Mouse (Mus musculus) neural tube, embryonic 12.5 days (tissue): ENCODE data around the gene Fam71e2. TPM values are rescaled to one million over a fixed set of nuclear protein-coding genes. Genes with fewer than 3 reads are reported as not detected.
"Not testable (repeated sequence)": the region's sequence is repeated elsewhere in the genome, so short reads cannot be mapped to it uniquely, and the experiment has no call there.

Experiments used
- ATAC-seq: fragments of 200-750 bp; cut with Nextera tagmentation; 2 replicates; pipeline ENCODE4 v1.8.0; 2017; ENCODE audit warnings: low read depth, mild to moderate bottlenecking, moderate TSS enrichment, moderate library complexity; ENCODE audit not compliant: low FRiP score
- H3K27ac ChIP-seq: fragments of 300-500 bp; sonication (generic); 2 replicates; pipeline ENCODE4 v1.5.1; 2016
- H3K27me3 ChIP-seq: fragments of 300-500 bp; sonication (generic); replicated peaks from 2 replicates; pipeline ENCODE4 v1.6.1; 2016; ENCODE audit warnings: mild to moderate bottlenecking
- H3K36me3 ChIP-seq: fragments of 300-500 bp; sonication (generic); 2 replicates; pipeline ENCODE4 v1.6.1; 2016; ENCODE audit warnings: mild to moderate bottlenecking
- H3K4me1 ChIP-seq: fragments of 300-500 bp; sonication (generic); 2 replicates; pipeline ENCODE4 v1.6.1; 2016
- H3K4me2 ChIP-seq: fragments of 300-500 bp; sonication (generic); replicated peaks from 2 replicates; pipeline ENCODE4 v1.6.1; 2016; ENCODE audit warnings: mild to moderate bottlenecking
- H3K4me3 ChIP-seq: fragments of 300-500 bp; sonication (generic); 2 replicates; pipeline ENCODE4 v1.5.1; 2016
- H3K9ac ChIP-seq: fragments of 300-500 bp; sonication (generic); 2 replicates; pipeline ENCODE4 v1.6.1; 2016; ENCODE audit warnings: mild to moderate bottlenecking
- H3K9me3 ChIP-seq: fragments of 300-500 bp; sonication (generic); 2 replicates; pipeline ENCODE4 v1.6.1; 2016; ENCODE audit warnings: mild to moderate bottlenecking
- WGBS: fragments of 180-500 bp; shearing (Covaris S2); methylation state at CpG from one replicate; pipeline ENCODE4 v1.1.7; 2016; 5-methylcytosine and 5-hydroxymethylcytosine counted together
- polyA plus RNA-seq: library from polyadenylated mRNA; unstranded; fragments of >200 nt; fragmentation: Nextera tagmentation; extraction: Ambion mirVana; gene quantifications from 2 replicates; pipeline ENCODE4 v1.2.1, GENCODE M21; 2016

Gene Fam71e2
- polyA plus RNA-seq, result not detected in 2 replicates

DNA sequence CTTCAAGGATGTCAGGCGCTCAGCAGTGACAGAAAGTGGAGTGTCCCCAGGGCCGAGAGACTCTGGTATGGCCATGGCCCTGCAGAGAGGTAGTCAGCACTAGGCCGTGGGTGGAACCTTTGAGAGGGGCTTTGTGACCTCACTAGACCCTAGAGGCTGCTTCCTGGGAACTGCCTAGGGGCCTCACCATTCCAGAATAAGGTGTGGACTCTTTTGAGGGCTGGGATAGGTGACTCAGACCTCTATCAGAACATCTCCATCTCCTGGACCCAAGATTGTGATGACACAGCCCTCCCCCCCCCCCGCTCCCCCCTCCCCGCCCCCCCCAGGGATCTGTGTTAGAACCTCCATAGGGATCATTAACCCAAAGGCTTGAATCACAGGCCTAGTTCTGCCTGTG, at the start of gene Fam71e2:
Gene Fam71e2, minus strand, starts transcription at position 101 of the 400 bp plus-strand sequence.
- Histone ChIP-seq H3K36me3 (no peaks in the 10 kb centered on the region), H3K4me3 (no peak within 1 kb of the TSS), H3K27me3 (peaks cover 20% of the 10 kb centered on the region), H3K4me1 (no peaks in the 10 kb centered on the region), H3K9ac (no peak within 1 kb of the TSS), H3K27ac (no peak within 1 kb of the TSS), H3K9me3 (no peaks in the 10 kb centered on the region), H3K4me2 (no peak within 1 kb of the TSS)
- no peak for ATAC-seq
- WGBS, result 70% methylated on average over 4 of the region's 5 CpGs

DNA sequence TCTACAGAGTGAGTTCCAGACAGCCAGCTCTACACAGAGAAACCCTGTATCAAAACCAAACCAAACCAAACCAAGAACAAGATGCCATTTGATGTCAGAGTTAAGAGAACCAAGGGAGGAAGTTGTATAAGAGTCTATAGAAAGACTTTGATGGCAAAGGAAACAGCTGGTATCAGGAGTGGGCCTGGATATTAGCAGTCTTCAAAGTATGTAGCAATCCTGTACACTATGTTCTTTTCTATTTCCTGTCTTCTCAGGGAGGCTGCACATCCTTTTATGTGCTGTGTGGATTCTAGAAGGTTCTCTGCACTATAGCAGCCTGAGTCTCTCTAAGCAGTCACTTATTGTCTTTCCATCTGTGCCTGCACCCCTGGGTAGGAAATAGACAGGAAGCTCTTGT, 45.5 kb upstream of the Fam71e2 start:
- H3K27ac ChIP-seq, result no peak overlapping the region
- ATAC-seq, result no peak
- H3K4me1 ChIP-seq, result peaks cover 5% of the 10 kb centered on the region
- H3K4me3 ChIP-seq, result no peak overlapping the region
- no peaks in the 10 kb centered on the region for H3K36me3 ChIP-seq
- H3K4me2 ChIP-seq, result no peak overlapping the region
- H3K9me3 ChIP-seq, result no peaks in the 10 kb centered on the region
- no peaks in the 10 kb centered on the region for H3K27me3 ChIP-seq
- no peak overlapping the region for H3K9ac ChIP-seq

DNA sequence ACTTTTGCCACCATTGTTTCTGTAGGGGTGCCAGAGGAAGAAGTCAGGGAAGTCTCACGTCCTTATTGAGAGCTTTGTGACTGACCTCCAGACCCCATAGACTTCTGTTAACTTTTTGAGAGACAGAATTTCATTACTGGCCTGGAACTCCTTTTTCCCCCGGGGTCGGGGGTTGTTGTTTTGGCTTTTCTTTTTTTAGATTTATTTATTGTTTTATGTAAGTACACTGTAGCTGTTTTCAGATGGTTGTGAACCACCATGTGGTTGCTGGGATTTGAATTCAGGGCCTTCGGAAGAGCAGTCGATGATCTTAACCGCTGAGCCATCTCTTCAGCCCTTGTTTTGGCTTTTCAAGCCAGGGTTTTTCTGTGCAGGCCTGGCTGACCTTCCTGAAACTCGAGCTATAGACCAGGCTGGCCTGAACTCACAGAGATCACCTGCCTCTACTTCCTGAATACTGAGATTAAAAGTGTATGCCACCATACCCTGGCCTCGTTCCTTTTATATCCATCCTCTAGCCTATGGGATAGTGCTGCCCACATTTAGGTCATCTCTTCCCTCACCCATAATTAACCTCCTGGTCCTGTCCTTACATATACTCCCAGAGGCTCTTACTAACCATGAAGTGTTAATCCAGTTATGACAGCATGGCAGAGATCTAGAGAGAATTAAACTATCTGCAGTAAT, 42.1 kb upstream of the Fam71e2 start:
- WGBS, result 25% methylated on average over 8 of the region's 8 CpGs
- ATAC-seq, result no peak
- Histone ChIP-seq H3K9ac (peak overlapping the region; percentile 44; the same call in 1 of the 2 replicates), H3K4me2 (peak overlapping the region; percentile 62), H3K27me3 (no peaks in the 10 kb centered on the region), H3K4me3 (peak overlapping the region; percentile 96), H3K36me3 (peaks cover 19% of the 10 kb centered on the region), H3K4me1 (peaks cover 25% of the 10 kb centered on the region), H3K27ac (peak overlapping the region; percentile 62; the same call in 1 of the 2 replicates), H3K9me3 (no peaks in the 10 kb centered on the region)

DNA sequence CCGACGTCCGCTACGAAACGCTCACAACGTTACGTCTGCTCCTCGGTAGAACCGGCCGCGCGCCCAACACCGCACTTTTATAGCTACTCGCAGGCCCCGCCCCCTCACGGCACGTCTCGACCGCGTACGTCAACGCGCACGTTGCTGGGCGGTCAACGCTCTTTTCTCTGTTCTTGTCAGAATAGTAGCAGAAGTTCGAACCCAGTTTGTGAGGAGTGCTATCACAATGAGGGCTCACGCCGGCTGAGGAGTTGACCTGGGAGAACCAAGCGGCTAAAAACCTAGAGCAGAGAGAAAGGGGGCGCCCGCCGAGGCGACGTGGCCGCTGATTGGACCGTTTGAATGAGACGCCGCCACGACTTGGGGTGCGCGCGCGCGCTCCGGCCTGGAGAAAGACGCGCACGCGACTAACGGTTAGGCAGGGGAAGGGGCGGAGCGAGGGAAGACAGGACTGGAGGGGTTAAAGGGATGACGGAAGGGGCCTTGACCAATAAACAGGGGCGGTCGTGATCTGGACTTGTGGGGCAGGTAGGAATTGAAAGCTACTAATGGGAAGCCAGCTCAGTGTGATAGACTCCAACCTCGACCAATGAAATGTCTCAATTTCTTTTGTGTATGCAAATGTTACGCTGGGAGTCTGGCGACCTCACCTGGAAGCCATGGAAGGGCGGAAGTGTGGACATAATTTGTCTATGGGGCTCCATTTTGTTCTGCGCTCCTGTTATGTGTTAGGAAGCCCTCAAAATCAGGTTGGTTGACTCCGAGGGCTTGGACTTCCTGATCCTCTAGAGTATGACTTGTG, 41.4 kb upstream of the Fam71e2 start, which contains the start of gene Ube2s:
Gene Ube2s, minus strand, starts transcription at position 288 of the 802 bp plus-strand sequence.
- under 1% methylated on average over 62 of the region's 62 CpGs for WGBS
- H3K36me3 ChIP-seq, result peaks cover 23% of the 10 kb centered on the region
- peak within 1 kb of the TSS; percentile 95 for H3K9ac ChIP-seq
- no peaks in the 10 kb centered on the region for H3K27me3 ChIP-seq
- peak within 1 kb of the TSS; percentile 92 for H3K27ac ChIP-seq
- peak within 1 kb of the TSS; percentile 96 for H3K4me3 ChIP-seq
- H3K4me2 ChIP-seq, result peak within 1 kb of the TSS; percentile 77
- H3K4me1 ChIP-seq, result peaks cover 25% of the 10 kb centered on the region
- H3K9me3 ChIP-seq, result no peaks in the 10 kb centered on the region
- peak; percentile 99 for ATAC-seq

DNA sequence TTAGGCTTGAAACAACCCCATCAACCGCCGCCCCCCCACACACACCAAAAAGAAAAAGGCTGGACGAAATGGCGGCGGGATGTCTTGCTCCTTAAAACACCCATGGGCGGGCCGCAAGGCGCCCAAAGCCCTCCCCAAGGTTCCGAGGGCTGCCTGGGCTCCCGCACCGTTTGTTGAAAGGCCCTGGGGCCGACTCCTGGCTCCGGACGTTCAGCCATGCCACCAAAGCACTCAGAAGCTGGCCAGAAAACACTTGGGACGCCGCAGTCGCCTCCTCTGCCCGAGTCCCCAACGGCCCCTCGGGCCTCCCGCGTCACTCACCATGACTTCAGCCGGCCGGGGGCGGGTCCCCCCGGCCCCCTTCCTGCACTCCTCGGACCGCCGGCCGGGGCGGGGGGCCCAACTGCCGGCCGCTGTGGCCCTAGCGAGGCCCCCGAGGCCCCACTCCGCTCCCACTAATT, 40.8 kb upstream of the Fam71e2 start:
- Histone ChIP-seq H3K27me3 (no peaks in the 10 kb centered on the region), H3K36me3 (peaks cover 29% of the 10 kb centered on the region), H3K9me3 (no peaks in the 10 kb centered on the region), H3K9ac (peak overlapping the region; percentile 95), H3K27ac (no peak overlapping the region), H3K4me1 (peaks cover 25% of the 10 kb centered on the region), H3K4me2 (peak overlapping the region; percentile 77), H3K4me3 (peak overlapping the region; percentile 96)
- WGBS, result under 1% methylated on average over 36 of the region's 36 CpGs
- no peak for ATAC-seq

DNA sequence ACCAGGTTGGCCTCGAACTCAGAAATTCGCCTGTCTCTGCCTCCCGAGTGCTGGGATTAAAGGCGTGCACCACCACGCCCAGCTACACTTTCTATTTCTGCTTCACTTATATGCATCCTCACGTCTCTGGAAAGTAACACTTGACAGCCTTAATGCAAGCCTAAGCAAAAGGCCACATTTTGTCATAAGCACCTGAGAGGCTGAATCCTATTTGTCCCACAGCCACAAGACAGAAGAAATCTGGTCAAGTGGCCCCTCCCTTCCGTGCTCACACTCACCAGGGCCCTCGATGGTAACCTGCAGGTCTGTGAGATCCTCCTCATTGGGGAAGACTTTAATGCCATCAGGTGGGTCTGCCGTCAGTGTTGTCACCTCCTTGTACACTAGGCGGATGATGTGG, 40.0 kb upstream of the Fam71e2 start:
- H3K4me2 ChIP-seq, result peak overlapping the region; percentile 77
- not testable (repeated sequence) for H3K27ac ChIP-seq, ATAC-seq, H3K9me3 ChIP-seq, H3K27me3 ChIP-seq
- H3K36me3 ChIP-seq, result peaks cover 36% of the 10 kb centered on the region
- peaks cover 25% of the 10 kb centered on the region for H3K4me1 ChIP-seq
- 45% methylated on average over 10 of the region's 10 CpGs for WGBS
- peak overlapping the region; percentile 96 for H3K4me3 ChIP-seq
- H3K9ac ChIP-seq, result peak overlapping the region; percentile 95

DNA sequence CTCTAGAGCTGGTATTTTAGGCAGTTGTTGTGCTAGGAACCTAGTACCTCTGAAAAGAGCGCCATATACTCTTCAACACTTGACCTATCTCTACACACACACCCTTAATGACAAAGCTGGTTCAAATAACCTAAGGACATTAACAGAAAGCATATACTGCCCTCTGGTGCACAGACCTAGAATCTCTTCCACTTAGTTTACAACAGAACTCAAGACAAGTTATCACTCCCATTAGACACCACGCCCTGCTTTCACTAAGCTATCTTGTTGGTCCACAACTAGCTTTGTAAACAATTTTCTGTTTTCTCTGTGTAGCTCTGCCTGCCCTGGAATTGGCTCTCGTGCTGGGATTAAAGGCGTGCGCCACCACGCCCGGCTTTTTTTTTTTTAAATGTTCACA, 35.6 kb upstream of the Fam71e2 start:
- Histone ChIP-seq H3K27ac (no peak overlapping the region), H3K9ac (no peak overlapping the region), H3K4me3 (no peak overlapping the region), H3K9me3 (no peaks in the 10 kb centered on the region), H3K27me3 (no peaks in the 10 kb centered on the region), H3K36me3 (peaks cover 44% of the 10 kb centered on the region), H3K4me1 (peaks cover 20% of the 10 kb centered on the region), H3K4me2 (no peak overlapping the region)
- WGBS, result 91% methylated on average over 7 of the region's 7 CpGs
- no peak for ATAC-seq

DNA sequence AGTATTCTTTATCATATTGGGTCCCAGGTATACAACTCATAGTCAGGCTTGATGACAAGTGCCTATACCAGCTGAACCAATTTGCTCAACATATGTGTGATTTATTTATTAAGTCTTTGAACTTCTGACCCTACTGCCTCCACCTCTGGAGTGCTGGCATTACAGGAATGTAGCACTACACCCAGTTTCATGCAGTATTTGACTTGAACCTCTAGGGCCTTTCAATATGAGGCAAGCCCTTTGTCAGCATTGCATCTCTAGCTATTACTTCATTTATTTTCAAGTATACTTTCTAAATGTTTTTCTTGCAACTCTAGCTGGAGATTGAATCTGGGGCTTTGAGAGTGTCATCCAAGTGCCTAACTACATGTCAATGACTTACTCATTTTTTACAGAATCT, 31.1 kb upstream of the Fam71e2 start:
- Histone ChIP-seq H3K9me3 (no peaks in the 10 kb centered on the region), H3K4me2 (no peak overlapping the region), H3K27me3 (no peaks in the 10 kb centered on the region), H3K4me1 (no peaks in the 10 kb centered on the region), H3K4me3 (no peak overlapping the region), H3K36me3 (peaks cover 23% of the 10 kb centered on the region), H3K9ac (no peak overlapping the region), H3K27ac (no peak overlapping the region)
- no peak for ATAC-seq

DNA sequence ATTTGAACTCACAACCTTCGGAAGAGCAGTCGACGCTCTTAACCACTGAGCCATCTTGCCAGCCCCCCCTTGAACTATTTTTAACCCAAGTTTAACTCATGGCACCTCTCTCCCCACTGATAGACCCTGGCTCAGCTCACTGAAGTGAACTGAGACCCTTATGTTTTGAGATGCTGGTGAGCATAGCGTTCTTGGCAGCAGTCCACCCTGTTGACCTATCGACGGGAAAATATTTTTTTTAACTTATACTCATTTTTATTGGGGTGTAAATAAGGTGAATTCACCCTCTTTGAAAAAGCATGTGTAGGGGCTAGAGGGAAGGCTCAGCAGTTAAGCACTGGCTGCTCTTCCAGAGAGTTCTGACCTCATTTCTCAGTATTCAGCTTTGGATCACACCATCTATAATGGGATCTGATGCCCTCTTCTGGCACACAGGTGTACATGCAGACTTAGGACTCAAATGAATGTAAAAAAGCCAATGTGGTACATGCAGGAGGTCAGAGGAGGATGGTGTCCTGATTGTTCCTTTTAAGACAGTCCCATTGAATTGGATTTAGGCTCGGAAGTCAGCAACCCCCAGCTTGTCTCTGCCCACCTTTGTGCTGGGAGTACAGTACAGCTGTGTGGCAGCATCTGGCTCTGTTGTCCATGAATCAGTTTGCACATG, 24.8 kb upstream of the Fam71e2 start:
- H3K4me1 ChIP-seq, result peaks cover 14% of the 10 kb centered on the region
- ATAC-seq, result no peak
- H3K9ac ChIP-seq, result no peak overlapping the region
- H3K9me3 ChIP-seq, result no peaks in the 10 kb centered on the region
- H3K36me3 ChIP-seq, result peaks cover 38% of the 10 kb centered on the region
- 75% methylated on average over 7 of the region's 7 CpGs for WGBS
- H3K27me3 ChIP-seq, result no peaks in the 10 kb centered on the region
- no peak overlapping the region for H3K4me3 ChIP-seq
- no peak overlapping the region for H3K27ac ChIP-seq
- H3K4me2 ChIP-seq, result no peak overlapping the region

DNA sequence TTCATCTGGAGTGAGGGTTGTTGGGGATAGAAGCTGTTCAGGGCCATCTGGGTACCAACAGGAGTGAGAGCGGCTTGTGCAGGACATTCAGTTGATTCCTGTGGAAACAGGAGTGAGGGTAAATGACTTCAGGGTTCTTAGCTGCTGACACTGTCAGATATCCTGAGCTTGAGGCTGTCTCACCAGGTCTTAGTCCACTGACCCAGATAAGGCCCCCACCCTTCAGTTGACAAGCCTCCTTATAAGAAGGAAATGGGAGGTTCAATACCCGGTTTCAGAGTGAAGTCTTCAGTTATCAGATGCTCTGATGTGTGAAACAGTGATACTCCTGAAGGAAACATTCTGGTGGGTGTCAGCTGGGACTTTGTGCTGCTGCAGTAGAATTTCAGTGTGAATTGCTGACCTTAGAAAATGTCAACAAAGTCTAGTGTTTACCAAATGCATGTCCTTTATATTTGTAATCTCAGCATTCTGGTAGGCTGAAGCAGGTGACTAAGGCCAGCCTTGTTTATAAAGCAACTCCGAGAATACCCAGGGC, 23.6 kb upstream of the Fam71e2 start:
- peaks cover 2% of the 10 kb centered on the region; the same call in 1 of the 2 replicates for H3K27me3 ChIP-seq
- no peak overlapping the region for H3K9ac ChIP-seq
- no peak overlapping the region for H3K27ac ChIP-seq
- 87% methylated on average over 3 of the region's 3 CpGs for WGBS
- H3K4me1 ChIP-seq, result peaks cover 14% of the 10 kb centered on the region
- H3K36me3 ChIP-seq, result peaks cover 38% of the 10 kb centered on the region
- no peak for ATAC-seq
- H3K4me3 ChIP-seq, result peak overlapping the region; percentile 15
- H3K9me3 ChIP-seq, result no peaks in the 10 kb centered on the region
- H3K4me2 ChIP-seq, result peak overlapping the region; percentile 85

DNA sequence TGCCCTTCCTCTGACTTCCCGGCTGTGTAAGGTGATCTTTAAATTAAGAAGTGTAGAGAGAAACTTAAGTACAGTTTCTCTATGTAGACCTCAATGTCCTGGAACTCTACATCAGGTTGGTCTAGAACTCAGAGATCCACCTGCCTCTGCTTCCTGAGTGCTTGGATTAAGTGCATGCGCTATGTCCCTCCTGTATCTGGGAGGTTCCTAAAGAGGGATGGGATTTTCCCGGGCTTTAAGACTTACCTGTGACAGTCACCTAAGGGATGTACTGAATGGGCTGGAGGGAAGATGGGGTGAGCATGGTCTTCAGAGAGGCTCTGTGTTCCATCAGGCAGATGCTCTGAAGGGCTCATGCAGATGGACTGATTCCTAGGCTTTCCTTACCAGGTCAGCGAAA, 22.6 kb upstream of the Fam71e2 start:
- peak overlapping the region; percentile 88 for H3K4me3 ChIP-seq
- peak overlapping the region; percentile 97 for H3K9ac ChIP-seq
- H3K4me2 ChIP-seq, result peak overlapping the region; percentile 85
- peaks cover 38% of the 10 kb centered on the region for H3K36me3 ChIP-seq
- H3K27ac ChIP-seq, result no peak overlapping the region
- no peak for ATAC-seq
- H3K27me3 ChIP-seq, result peaks cover 7% of the 10 kb centered on the region; the same call in 1 of the 2 replicates
- H3K9me3 ChIP-seq, result no peaks in the 10 kb centered on the region
- 44% methylated on average over 4 of the region's 4 CpGs for WGBS
- peaks cover 15% of the 10 kb centered on the region for H3K4me1 ChIP-seq

DNA sequence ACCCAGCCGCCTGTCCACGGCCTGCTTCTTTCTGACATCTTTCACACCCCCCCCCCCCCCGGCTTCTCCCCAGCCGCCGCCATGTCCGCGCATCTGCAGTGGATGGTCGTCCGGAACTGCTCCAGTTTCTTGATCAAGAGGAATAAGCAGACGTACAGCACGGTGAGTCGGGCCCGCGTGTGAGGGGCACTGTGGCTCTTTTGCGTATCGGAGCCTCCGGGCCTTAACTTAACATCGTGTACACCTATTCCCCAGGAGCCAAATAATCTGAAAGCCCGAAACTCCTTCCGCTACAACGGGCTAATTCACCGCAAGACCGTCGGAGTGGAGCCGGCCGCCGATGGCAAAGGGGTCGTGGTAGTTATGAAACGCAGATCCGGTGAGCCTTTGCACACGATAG, 22.1 kb upstream of the Fam71e2 start:
- peak overlapping the region; percentile 97 for H3K9ac ChIP-seq
- H3K27me3 ChIP-seq, H3K9me3 ChIP-seq: not testable (repeated sequence)
- peaks cover 19% of the 10 kb centered on the region for H3K4me1 ChIP-seq
- H3K4me2 ChIP-seq, result peak overlapping the region; percentile 85
- peaks cover 38% of the 10 kb centered on the region for H3K36me3 ChIP-seq
- 1% methylated on average over 31 of the region's 31 CpGs for WGBS
- peak overlapping the region; percentile 88 for H3K4me3 ChIP-seq
- H3K27ac ChIP-seq, result peak overlapping the region; percentile 72; the same call in 1 of the 2 replicates
- ATAC-seq, result peak; percentile 6
